Mouse (Mus musculus) hindbrain, embryonic 10.5 days (tissue): ENCODE measurements at regions not wholly inside any gene's neighbourhood (a gene's known extent, or its start where the extent isn't known, plus 50 kb on each side); places are given as distances from the start of the nearest gene placed in this dataset.
A peak's percentile ranks its signal among the peaks of the same experiment; 100 is the strongest.

Source experiments
- DNase-seq: peaks from one replicate; pipeline ENCODE4 v3.0.0-alpha.2; 2017; ENCODE audit warnings: low spot score
- H3K27ac ChIP-seq: fragments of 300-500 bp; sonication (generic); 2 replicates; pipeline ENCODE4 v1.5.1; 2016; ENCODE audit warnings: mild to moderate bottlenecking, moderate library complexity
- H3K27me3 ChIP-seq: fragments of 300-500 bp; sonication (generic); 2 replicates; pipeline ENCODE4 v1.6.1; 2016; ENCODE audit warnings: mild to moderate bottlenecking; ENCODE audit not compliant: poor library complexity, insufficient read depth, severe bottlenecking
- H3K36me3 ChIP-seq: fragments of 300-500 bp; sonication (generic); 2 replicates; pipeline ENCODE4 v1.6.1; 2016; ENCODE audit warnings: mild to moderate bottlenecking, moderate library complexity
- H3K4me1 ChIP-seq: fragments of 300-500 bp; sonication (generic); replicated peaks from 2 replicates; pipeline ENCODE4 v1.6.1; 2016; ENCODE audit warnings: mild to moderate bottlenecking
- H3K4me3 ChIP-seq: fragments of 300-500 bp; sonication (generic); 2 replicates; pipeline ENCODE4 v1.5.1; 2016; ENCODE audit warnings: mild to moderate bottlenecking, moderate library complexity
- H3K9me3 ChIP-seq: fragments of 300-500 bp; sonication (generic); 2 replicates; pipeline ENCODE4 v1.6.1; 2016; ENCODE audit warnings: mild to moderate bottlenecking, moderate library complexity
- WGBS: fragments of 180-500 bp; shearing (Covaris S2); methylation state at CpG from one replicate; pipeline ENCODE4 v1.1.7; 2016; 5-methylcytosine and 5-hydroxymethylcytosine counted together

DNA sequence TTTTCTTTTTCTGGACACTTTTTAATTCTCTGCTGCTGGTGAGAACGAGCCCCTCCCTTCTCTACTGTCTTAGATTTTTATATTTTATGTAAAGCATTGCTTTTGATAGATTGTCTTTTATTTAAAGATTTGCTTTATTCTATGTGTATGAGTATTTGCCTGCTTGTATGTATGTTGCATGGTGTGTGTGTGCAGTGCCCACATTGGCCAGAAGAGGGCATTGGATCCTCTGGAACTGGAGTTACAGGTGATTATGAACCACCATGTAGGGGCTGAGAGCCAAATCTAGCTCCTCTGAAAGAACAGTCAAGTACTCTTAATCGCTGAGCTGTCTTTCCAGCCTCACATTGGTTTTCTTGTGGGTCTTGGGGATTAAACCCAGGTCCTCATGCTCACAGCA lies 144.4 kb downstream of the Tpra1 start:
- WGBS, result 87% methylated on average over 2 of the region's 2 CpGs
- Histone ChIP-seq H3K36me3 (no peaks in the 10 kb centered on the region), H3K4me1 (peaks cover 16% of the 10 kb centered on the region), H3K9me3 (no peaks in the 10 kb centered on the region), H3K27me3 (peaks cover 5% of the 10 kb centered on the region; the same call in 1 of the 2 replicates), H3K27ac (no peak overlapping the region), H3K4me3 (no peak overlapping the region)
- no peak for DNase-seq

DNA sequence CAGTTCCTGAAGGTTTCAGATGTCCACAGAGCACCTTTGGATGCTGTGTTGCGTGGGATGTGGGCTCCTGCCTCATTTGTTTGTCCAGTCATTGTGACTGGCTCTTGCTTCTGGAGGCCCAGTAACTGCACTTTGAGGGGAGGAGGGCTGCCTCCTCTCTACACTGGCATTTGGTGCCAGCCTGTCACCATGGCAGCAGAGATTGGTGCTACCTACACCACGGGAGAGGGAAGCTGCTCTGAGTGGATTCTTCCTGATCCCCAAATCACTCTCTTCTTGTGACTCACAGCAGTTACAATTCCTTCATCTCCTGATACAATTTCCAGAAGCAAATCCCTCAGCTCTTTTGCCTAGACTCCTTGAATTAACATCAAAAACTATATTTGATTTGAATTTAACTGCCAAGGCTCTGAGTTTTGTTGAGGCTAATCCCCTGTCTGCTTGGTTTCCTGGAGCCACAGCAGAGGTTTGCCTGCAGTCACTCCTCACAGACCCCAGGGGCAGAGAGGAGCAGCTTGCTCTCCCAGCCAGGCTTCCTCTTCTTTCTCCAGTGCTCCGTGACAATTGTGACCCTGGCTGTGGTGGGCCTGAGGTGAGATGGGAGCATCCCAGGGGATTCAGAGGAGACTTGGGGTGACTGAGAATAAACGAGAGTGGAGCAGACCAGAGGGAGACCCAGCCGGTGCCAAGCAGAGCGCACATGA lies 145.7 kb downstream of the Tpra1 start:
- Histone ChIP-seq H3K27ac (no peak overlapping the region), H3K9me3 (no peaks in the 10 kb centered on the region), H3K27me3 (peaks cover 5% of the 10 kb centered on the region; the same call in 1 of the 2 replicates), H3K4me3 (no peak overlapping the region), H3K4me1 (peaks cover 10% of the 10 kb centered on the region), H3K36me3 (no peaks in the 10 kb centered on the region)
- 55% methylated on average over 6 of the region's 6 CpGs for WGBS
- DNase-seq, result no peak

DNA sequence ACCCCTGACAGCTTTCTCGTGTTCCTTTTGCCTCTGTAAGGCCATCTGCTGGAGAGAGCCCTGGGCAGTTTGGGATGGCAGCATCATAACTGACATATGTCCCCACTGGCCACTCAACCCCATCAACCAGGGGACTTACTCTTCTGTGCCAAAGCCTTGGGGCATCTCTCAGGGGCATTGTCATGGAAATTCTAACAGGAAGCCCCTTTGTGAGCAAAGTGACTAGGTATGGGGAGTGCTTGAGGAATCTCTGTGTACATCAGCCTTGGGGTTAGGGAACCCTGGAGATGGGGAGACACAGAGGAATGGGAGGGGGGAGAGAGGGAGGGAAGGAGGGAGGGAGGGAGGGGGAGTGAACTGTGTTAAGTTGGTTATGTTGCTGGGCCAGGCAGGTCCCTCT lies 147.2 kb downstream of the Tpra1 start:
- Histone ChIP-seq H3K27ac (peak overlapping the region; percentile 46; the same call in 1 of the 2 replicates), H3K4me3 (no peak overlapping the region), H3K36me3 (no peaks in the 10 kb centered on the region), H3K4me1 (peaks cover 7% of the 10 kb centered on the region), H3K27me3 (peaks cover 5% of the 10 kb centered on the region; the same call in 1 of the 2 replicates), H3K9me3 (no peaks in the 10 kb centered on the region)
- 41% methylated on average over 1 of the region's 1 CpGs for WGBS
- DNase-seq, result no peak

DNA sequence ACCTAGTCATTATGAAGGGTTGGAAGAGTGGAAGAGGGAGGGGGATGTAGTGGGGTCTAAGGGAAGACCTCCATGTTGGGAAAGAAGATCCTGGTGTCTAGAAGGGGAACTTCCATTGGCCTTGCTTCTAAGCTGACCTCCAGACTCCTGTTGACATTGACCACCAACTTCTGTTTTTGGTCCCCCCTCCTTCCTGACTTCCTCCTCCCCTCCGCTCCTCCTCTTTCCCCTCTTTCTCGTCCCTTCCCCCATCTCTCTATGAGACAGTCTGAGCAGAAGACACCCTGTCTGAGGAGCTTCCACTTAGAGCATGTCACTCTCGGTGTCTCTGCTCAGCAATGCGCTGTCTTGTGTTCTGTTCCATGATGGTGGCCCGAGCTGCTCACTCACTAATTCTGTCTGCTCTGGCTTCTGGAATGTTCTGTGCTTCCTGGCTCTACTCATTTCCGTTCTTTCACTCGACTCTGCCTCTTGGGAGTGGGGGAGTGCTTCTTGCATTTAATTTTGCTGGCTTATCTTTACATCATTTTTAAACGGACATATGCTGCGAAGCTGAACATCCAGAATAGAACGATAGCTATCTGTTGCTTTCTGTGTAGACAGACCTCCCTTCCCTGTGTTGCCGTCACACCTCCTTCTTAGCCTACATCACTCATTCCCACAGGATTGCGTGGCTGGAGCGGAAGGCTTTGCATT lies 148.7 kb downstream of the Tpra1 start:
- Histone ChIP-seq H3K4me1 (peaks cover 7% of the 10 kb centered on the region), H3K36me3 (no peaks in the 10 kb centered on the region), H3K4me3 (no peak overlapping the region), H3K27me3 (peaks cover 5% of the 10 kb centered on the region; the same call in 1 of the 2 replicates), H3K9me3 (no peaks in the 10 kb centered on the region), H3K27ac (no peak overlapping the region)
- 90% methylated on average over 13 of the region's 13 CpGs for WGBS
- DNase-seq, result no peak

DNA sequence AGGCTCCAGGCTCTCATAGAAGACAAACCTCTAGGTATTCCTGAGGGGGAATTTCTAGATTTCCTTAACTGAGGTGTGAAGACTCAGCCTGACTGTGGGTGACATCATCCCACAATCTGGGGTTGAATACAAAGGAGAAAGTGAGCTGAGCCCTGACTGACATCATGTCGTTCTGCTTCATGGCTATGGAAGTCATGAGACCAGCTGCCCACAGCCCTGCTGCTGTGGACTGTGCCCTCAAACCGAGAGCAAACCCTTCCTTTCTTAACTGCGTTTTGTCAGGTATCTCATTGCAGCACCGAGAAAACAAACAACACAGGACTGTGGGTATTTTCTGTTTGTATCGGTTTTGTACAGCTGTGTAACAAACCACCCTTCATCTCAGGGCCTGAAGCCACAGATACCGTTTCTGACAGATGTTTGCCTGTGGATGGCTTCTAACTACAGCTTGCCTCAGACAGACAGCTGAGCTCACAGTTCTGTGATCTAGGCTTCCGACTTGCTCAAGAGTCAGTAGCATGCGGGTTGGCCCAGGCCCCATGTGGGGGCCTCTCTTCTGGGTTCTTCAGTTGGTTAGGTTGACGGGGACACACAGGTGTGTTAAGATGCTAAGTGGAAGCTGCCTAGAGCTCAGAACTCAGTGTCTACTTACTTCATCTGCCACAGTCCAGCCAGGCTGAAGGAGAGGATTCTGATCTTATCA lies 150.9 kb downstream of the Tpra1 start:
- peaks cover 5% of the 10 kb centered on the region; the same call in 1 of the 2 replicates for H3K27me3 ChIP-seq
- no peaks in the 10 kb centered on the region for H3K36me3 ChIP-seq
- no peaks in the 10 kb centered on the region for H3K9me3 ChIP-seq
- 0 out of 2 replicates have a peak overlapping the region, but pooled peaks have one; percentile 4 for H3K27ac ChIP-seq
- 87% methylated on average over 9 of the region's 9 CpGs for WGBS
- H3K4me3 ChIP-seq, result no peak overlapping the region
- H3K4me1 ChIP-seq, result peaks cover 7% of the 10 kb centered on the region
- DNase-seq, result no peak

DNA sequence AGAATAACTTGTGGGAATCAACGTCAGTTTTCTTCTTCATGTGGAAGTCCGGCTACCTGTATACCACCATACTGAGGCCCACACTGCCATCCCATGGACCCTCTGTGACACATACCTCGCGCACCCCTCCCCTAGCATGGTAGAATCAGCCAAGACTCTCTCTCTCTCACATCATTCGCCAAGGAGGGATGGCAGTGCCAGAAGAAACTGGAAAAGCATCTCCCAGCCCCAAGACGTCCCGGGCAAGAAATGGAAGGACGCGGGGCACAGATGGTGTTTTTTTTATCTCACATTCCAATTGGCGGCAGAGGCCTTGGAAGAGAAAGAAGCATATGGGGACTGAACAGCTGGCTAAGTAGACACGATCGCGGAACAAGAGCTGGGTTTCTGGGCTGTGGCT lies 152.0 kb downstream of the Tpra1 start:
- DNase-seq, result no peak
- no peaks in the 10 kb centered on the region for H3K9me3 ChIP-seq
- no peaks in the 10 kb centered on the region for H3K36me3 ChIP-seq
- H3K4me1 ChIP-seq, result peaks cover 6% of the 10 kb centered on the region
- no peak overlapping the region for H3K27ac ChIP-seq
- no peak overlapping the region for H3K4me3 ChIP-seq
- H3K27me3 ChIP-seq, result peaks cover 5% of the 10 kb centered on the region; the same call in 1 of the 2 replicates
- 83% methylated on average over 13 of the region's 13 CpGs for WGBS

DNA sequence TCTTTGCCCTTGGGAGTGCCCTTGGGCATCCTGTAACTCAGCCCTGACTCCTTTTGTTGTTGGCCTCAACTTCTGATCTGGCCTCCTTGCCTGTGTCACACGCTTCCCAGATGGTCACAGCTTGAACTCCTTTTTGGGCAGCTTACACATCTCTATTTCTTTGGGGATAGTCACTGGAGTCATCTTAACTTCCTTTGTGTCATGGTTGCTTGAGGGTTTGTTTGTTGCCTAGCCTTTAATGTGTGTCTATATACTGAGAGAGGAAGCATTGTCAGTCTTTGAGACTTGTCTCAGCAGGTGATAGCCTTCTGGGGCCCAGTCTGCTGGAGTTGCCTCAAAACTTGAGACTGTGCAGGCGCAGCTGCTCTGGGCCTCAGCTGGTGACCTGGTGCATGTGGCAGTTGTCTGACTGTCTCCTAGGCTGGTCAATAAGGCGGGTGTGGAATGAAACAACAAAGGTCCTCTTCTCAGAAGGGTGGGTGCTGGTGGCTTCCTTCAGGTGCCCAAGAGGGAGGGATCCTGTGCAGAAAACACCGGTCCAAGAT lies 157.5 kb downstream of the Tpra1 start:
- Histone ChIP-seq H3K4me1 (peaks cover 12% of the 10 kb centered on the region), H3K27me3 (no peaks in the 10 kb centered on the region), H3K4me3 (no peak overlapping the region), H3K27ac (peak overlapping the region; percentile 12; the same call in 1 of the 2 replicates), H3K36me3 (no peaks in the 10 kb centered on the region), H3K9me3 (no peaks in the 10 kb centered on the region)
- WGBS, result 69% methylated on average over 4 of the region's 4 CpGs
- no peak for DNase-seq

DNA sequence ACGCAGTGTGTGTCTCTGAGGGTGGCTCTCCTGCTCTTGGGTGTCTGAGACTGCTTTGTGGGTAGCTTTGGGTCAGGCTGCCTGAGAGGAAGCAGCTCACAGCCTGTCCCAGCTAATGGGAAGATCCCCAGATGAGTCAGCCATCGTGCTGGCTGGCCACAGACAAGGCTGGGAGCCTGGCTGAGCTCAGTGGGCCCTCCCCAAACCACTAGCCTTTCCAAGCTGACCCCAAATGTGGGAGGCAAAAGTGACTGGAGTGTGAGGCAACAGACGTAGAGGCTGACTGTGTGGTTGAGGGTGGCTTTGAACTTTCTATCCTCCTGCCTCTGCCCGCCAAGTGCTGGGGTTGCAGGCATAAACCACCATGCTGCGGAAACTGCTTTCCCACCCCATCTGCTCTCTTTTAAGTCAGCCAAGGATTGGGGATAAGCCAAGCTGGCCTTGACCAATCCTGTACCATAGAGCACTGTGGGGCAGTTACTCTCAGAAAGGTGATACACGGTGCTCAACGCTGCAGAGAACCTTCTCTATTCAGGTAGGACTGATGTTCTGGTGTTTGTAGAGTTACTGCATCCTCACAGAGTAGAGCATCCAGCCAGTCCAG lies 163.0 kb downstream of the Tpra1 start:
- H3K4me1 ChIP-seq, result peaks cover 18% of the 10 kb centered on the region
- no peak overlapping the region for H3K4me3 ChIP-seq
- H3K27me3 ChIP-seq, result no peaks in the 10 kb centered on the region
- 81% methylated on average over 7 of the region's 7 CpGs for WGBS
- H3K36me3 ChIP-seq, result no peaks in the 10 kb centered on the region
- H3K9me3 ChIP-seq, result peaks cover 7% of the 10 kb centered on the region
- H3K27ac ChIP-seq, result peak overlapping the region; percentile 62
- no peak for DNase-seq

DNA sequence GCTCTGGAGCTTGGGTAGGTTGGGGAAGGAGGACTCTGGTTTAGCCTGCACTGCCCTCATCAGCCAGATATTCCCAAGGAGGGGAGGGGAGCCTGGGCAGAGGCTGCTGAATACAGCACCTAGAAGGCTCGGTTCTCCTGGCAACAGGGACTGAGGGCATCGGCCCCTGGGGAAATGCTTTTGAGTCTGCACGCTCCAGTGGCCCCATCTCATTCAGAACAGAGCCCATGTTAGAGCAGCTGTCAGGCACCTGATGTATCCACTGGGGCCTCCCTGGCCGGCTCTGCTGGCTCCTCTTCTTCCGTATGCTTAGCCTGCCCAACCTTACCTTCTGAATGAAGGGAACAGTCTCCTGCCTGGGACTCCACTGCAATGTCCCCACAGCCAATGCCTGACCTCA lies 164.5 kb downstream of the Tpra1 start:
- WGBS, result 36% methylated on average over 5 of the region's 5 CpGs
- H3K4me1 ChIP-seq, result peaks cover 17% of the 10 kb centered on the region
- H3K27ac ChIP-seq, result peak overlapping the region; percentile 45; the same call in 1 of the 2 replicates
- no peaks in the 10 kb centered on the region for H3K27me3 ChIP-seq
- peak; percentile 20 for DNase-seq
- H3K36me3 ChIP-seq, result no peaks in the 10 kb centered on the region
- H3K9me3 ChIP-seq, result peaks cover 7% of the 10 kb centered on the region
- no peak overlapping the region for H3K4me3 ChIP-seq

DNA sequence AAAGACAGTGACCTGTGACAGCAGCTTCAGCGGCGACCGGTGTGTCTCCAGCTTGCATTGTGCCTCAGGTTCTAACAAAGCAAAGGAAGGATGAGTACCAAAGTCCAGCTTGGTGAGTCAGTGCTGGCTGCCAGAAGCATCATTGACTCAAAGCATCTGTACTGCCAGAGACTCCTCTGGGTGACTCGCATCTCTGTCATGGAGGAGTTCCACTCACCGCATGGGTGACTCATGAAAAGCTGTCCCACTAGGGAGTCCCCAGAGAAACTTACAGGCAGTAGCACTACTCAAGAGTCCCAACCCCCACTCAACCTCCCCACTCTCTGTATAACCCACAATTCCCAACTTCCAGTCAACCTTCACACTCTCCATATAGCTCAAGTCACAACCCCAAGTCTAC lies 166.2 kb downstream of the Tpra1 start:
- DNase-seq, result no peak
- WGBS, result 96% methylated on average over 5 of the region's 5 CpGs
- H3K4me3 ChIP-seq, result no peak overlapping the region
- no peaks in the 10 kb centered on the region for H3K36me3 ChIP-seq
- H3K9me3 ChIP-seq, result peaks cover 7% of the 10 kb centered on the region
- H3K27me3 ChIP-seq, result no peaks in the 10 kb centered on the region
- no peak overlapping the region for H3K27ac ChIP-seq
- peaks cover 31% of the 10 kb centered on the region for H3K4me1 ChIP-seq

DNA sequence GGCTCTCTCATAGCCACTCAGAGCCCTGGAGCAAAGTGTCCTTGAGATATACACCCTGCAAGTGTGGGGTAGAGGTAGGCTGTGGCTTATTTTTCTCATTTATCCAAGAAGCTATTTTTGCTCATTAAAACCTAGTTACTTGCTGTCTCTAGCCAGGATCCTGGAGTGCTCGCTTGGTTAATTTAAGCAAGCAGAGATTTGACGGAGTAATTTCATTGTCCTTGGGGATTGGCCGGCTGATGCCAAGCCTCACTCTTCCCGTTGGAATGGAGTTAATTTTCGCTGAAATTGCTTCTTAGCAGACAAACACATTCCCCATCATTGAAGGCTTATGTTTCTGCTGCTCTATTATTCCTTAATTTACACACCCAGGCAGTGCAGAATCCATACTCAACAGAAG lies 167.1 kb downstream of the Tpra1 start:
- Histone ChIP-seq H3K36me3 (no peaks in the 10 kb centered on the region), H3K27me3 (no peaks in the 10 kb centered on the region), H3K4me1 (peaks cover 35% of the 10 kb centered on the region), H3K4me3 (no peak overlapping the region), H3K9me3 (peaks cover 7% of the 10 kb centered on the region), H3K27ac (no peak overlapping the region)
- WGBS, result 79% methylated on average over 5 of the region's 5 CpGs
- DNase-seq, result no peak

DNA sequence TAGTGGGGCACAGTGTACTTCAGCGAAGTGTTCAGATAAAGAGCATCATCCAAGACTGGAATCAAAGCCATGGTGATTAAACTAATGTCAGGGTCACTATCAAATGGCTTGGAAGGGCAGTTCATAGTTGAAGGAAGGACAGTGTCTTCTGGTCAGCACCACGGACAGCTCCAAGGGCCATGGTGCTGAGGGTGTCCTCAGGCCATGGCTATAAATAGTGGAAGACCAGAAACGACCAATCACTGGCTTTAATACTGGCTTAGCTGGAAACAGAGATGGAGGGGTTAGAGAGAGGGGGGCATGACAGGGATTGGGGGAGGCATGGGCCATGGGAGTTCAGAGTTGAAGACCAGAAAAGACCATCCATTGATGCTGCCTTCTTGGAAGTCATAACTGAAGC lies 168.0 kb downstream of the Tpra1 start:
- Histone ChIP-seq H3K36me3 (no peaks in the 10 kb centered on the region), H3K4me3 (no peak overlapping the region), H3K27ac (no peak overlapping the region), H3K9me3 (peaks cover 7% of the 10 kb centered on the region), H3K4me1 (peaks cover 35% of the 10 kb centered on the region), H3K27me3 (no peaks in the 10 kb centered on the region)
- WGBS, result 18% methylated on average over 3 of the region's 3 CpGs
- peak; percentile 61 for DNase-seq
